Mouse (Mus musculus) embryo, embryonic 10.5 days (tissue): ENCODE measurements around the gene Tcap.
A peak's percentile ranks its signal among the peaks of the same experiment; 100 is the strongest.
"Not testable (repeated sequence)": the region's sequence is repeated elsewhere in the genome, so short reads cannot be mapped to it uniquely, and the experiment has no call there.

ENCODE experiments used
- DNase-seq: peaks from one replicate; pipeline ENCODE4 v3.0.0-alpha.2; 2015; ENCODE audit warnings: low spot score

Tcap gene

DNA sequence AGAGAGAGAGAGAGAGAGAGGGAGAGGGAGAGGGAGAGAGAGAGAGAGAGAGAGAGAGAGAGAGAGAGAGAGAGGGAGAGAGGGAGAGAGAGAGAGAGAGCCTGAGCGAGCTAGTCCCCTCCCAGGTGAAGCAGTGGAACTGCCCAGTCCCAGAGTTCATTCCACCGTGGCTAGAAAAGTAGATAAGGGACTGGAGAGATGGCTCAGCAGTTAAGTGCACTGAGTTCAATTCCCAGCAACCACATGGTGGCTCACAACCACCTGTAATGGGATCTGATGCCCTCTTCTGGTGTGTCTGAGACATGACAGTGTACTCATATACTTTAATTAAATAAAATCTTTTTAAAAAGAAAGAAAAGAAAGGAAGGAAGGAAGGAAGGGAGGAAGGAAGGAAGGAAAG lies 1.2 kb upstream of the Tcap start:
- not testable (repeated sequence) for DNase-seq

DNA sequence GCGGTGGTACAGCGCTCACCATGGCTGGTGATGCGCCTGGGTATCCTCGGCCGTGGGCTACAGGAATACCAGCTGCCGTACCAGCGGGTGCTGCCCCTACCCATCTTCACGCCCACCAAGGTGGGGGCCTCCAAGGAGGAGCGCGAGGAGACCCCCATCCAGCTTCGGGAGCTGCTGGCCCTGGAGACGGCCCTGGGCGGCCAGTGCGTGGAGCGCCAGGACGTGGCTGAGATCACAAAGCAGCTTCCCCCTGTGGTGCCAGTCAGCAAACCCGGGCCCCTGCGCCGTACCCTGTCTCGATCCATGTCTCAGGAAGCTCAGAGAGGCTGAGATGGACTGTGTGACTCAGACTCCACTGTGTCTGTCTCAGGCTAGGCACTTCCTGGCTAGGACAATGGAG lies 605 bp downstream of the Tcap start:
- no peak for DNase-seq

- DNase-seq, result no peak
These were observed 1.4 kb downstream of the Tcap start for GRCm38 (mm10) chr11:98384721-98385637.

DNA sequence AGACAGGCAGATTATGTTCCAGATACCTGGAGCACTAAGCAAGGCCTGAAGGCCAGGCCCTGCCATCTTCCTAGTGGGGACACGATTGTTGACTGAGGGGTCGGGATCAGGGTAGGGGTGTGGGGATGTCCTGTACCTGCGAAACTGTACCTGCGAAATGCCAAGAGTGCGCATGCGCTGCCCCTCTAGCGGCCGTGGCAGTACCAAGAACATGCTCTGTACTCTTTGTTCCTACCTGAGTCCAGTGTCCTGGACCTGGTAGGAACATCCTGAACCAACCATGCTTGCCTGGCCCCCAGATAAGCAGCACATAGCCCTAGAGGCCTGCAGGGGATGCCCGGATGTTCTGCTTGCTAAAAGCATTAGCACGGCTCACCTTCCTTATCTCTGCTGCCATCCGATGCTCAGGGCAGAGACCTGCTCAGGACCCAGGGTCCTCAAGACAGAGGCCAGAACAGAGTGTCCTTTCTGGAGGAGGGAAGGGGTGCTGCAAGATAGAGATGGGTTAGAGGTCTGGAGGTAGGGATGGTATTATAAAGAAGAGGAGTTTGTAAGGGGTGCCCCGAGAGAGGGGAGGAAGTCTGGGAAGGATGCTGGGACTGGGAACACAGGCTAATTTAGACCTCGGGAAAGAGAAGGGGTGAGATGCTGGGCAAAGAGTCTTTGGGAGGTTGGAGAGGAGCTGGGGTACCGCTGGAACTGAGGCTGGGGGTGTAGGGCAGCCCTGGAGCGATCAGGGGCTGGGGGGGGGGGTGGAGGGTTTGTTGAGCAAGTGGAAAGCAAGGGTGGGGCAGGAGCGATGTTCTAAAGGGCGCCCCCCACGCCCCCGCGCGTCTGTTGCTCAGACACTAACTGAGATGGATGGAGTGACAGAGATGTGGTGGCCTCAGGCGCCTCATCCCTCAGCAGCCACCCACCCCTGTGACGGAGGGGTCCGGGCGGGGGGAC lies 2.3 kb downstream of the Tcap start, which contains the start of gene Pnmt:
Gene Pnmt, plus strand, starts transcription at position 813 of the 948 bp plus-strand sequence.
- DNase-seq, result no peak

DNA sequence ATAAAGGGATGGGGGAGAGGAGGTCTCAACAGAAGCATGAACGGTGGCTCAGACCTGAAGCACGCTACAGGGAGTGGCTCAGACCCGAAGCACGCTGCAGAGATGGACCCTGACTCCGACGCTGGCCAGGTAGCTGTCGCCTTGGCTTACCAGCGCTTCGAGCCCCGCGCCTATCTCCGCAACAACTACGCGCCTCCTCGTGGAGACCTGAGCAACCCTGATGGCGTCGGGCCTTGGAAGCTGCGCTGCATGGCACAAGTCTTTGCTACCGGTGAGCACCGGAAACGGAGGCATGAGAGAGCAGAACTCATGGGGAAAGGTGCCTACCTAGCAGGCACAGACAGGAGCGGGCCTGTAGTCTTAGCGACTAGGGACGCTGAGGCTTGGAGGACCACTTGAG lies 3.0 kb downstream of the Tcap start:
- no peak for DNase-seq

- DNase-seq, result no peak
These were observed 3.5 kb downstream of the Tcap start for GRCm38 (mm10) chr11:98387056-98387577.

GRCm38 (mm10) chr11:98388282-98388681 lies 4.7 kb downstream of the Tcap start:
- no peak for DNase-seq

DNA sequence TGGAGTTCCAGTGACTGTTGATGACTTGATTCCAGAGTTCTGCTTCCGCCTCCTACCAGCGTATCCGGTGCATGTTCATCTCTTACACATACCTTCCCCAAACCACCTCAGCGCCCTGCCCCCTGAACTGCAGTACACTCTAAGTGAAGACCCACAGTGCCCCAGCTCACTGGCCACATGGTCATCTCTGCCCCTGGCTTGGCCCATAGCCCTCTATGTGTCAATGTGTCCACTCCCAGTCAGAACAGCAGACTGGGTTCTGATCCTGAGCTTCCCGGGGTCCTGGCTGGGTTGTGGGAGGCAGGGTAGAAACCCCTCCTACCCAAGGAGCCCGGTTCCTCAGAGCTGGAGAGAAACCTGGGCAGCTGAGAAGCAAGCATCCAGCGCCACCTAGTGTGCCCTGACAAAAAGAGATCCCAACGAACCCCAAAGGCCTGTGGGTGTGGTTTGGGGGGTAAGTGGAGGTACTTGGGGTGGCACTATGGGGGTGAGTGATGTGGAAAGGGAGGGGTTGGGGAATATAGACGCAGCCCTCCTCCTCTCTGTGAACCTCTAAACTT lies 5.7 kb downstream of the Tcap start:
- peak; percentile 72 for DNase-seq

DNA sequence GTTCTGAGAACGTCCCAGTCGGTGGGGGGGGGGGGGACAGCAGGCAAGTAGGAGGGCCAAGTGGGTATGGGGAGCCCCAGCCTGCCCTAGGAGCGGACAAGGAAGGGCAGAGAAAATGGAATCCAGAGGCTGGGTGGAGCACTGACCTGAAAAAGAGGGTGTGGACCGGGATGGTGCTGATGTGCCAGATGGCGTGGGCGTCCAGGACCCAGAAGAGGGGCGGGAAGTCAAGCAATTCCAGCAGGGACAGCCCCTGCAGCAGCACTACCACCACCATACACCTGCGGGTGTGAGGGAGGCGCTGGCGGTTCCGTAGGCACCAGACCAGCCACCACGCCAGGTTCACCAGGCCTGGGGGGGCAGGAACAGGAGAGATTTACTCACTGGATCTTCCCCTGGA lies 6.5 kb downstream of the Tcap start:
- DNase-seq, result no peak

DNA sequence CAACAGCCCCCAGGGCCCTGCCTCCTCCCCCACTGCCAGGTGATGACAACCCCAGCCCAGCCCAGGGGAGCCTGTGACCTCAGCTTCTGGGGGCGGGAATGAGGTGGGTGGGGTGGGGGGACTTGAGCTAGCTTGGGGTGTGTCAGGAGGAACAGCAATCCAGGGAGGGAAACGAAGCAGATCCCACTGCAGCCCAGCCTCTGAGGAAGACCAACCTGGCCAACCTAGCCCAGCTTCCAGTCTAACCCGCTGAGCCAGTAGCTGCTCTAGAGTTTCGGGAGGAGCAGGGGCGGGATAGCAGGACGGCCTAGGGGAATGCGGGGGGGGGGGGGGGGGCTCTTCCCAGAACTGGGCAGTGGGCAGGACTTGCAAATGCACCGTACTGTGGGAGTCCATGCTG lies 8.4 kb downstream of the Tcap start:
- DNase-seq, result no peak

- DNase-seq, result no peak
These were observed 9.0 kb downstream of the Tcap start for GRCm38 (mm10) chr11:98392645-98393044.

DNA sequence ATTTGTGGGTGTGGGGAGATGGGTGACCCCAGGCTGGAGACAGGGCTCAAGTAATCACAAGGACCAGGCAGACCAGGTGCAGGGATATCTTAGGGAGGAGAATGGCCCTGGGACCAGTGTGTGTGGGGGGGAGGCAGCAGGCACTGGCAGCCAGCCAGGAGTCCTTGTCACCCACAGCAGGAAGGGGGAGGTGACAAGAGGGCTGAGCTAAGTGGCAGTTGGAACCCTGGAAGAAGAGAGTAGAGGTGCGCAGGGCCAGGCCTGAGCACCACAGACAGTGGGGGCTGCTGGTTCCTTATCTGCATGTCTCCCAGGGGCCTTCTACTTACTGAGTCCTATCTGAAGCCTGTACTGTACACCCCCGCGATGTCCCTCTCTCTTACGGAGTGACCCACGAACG lies 9.7 kb downstream of the Tcap start:
- DNase-seq, result no peak

- no peak for DNase-seq
These were observed 10.7 kb downstream of the Tcap start for GRCm38 (mm10) chr11:98394301-98394700.

GRCm38 (mm10) chr11:98395041-98395440 lies 11.4 kb downstream of the Tcap start:
- no peak for DNase-seq

DNA sequence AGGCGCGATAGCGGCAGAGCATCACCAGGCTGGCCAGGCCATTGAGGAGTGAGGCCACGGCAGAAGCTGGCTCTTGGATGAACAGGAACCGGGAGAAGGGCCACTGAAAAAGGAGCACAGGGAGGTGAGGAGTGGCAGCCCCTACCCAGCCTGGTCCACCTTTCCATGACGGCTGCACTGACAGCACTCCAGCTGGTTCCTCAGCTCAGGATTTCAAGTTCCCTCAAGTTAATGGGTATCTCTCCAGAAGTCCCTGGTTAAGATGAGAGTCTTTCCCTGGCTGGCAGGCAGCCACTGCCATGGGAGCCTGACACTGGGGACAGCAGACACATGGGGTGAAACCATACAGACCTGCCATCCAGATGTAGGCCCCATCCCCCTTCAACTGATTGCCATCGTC lies 14.3 kb downstream of the Tcap start:
- DNase-seq, result no peak

GRCm38 (mm10) chr11:98400161-98400726 lies 16.6 kb downstream of the Tcap start, which contains the start of gene Pgap3:
Pgap3 (minus strand) TSS chr11:98400490.
- DNase-seq, result peak; percentile 94

- no peak for DNase-seq
These were observed 17.2 kb downstream of the Tcap start for GRCm38 (mm10) chr11:98400816-98401215.

- DNase-seq, result no peak
These were observed 23.0 kb downstream of the Tcap start for GRCm38 (mm10) chr11:98406621-98407020.

GRCm38 (mm10) chr11:98408872-98409271 lies 25.3 kb downstream of the Tcap start:
- no peak for DNase-seq

DNA sequence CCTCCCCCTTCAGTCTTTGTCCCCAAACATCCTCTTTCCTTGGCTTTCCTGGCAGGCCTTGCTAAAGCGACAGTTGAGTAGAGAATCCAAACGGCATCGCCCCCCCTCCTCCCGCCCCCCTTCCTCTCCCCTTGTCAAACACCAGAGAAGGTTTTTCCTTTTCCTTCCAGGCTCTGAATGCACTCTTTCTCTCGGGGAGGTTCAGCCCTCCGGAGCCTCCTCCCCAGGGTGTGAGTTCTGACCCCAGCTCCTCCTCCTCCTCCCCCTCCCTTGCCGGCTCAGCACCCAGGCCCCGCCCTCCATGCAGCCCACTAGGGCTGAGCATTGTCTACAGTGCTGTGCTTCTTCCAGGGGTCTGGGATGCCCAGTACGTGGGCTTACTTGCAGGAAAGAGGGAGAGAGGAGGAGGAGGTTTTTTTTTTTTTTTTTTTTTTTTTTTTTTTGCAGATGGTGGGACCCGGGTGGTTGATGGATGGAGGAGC lies 25.8 kb downstream of the Tcap start:
- peak; percentile 69 for DNase-seq

DNA sequence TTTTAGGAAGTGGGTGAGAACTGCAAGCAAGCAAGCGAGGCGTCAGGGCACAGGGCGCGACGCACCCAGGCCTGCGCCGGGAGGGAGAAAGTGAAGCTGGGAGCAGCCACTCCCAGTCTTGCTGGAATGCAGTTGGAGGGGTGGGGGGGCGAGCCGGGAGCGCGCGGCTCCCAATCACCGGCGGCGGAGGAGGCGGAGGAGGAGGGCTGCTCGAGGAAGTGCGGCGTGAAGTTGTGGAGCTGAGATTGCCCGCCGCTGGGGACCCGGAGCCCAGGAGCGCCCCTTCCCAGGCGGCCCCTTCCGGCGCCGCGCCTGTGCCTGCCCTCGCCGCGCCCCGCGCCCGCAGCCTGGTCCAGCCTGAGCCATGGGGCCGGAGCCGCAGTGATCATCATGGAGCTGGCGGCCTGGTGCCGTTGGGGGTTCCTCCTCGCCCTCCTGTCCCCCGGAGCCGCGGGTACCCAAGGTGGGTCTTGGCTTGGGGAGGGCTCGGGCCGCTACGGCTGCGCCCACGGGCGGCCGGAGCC lies 28.7 kb downstream of the Tcap start, which contains the start of gene Erbb2:
Gene Erbb2, plus strand, starts transcription at position 198 of the 524 bp plus-strand sequence.
- DNase-seq, result peak; percentile 85
